Mouse (Mus musculus): ENCODE measurements around the gene Wwox.

Wwox gene

DNA sequence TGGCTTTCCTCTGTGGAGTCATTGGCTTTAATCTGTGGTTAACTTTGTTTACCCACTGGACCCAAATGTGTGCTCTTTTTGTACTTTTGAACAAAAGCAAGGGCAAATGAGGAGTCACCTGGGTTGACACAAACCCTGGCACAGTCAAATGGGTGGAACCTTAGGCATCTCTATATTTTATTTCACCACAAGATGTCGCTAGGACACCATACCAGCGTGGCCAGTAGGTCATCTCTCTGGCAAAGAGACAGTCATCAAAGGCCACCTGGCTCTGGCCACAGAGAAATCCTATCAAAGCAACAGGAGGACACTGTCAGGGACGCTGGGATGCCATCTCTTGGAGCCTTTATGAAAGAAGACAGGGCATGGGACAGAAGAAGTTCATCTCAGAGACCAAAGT is 101.7 kb downstream of the Wwox start:
- DNase-seq (ENCODE audit: low spot score), result no peak

GRCm38 (mm10) chr8:114548360-114548759 is 108.9 kb downstream of the Wwox start:
- no peak for DNase-seq (ENCODE audit: low spot score)

DNA sequence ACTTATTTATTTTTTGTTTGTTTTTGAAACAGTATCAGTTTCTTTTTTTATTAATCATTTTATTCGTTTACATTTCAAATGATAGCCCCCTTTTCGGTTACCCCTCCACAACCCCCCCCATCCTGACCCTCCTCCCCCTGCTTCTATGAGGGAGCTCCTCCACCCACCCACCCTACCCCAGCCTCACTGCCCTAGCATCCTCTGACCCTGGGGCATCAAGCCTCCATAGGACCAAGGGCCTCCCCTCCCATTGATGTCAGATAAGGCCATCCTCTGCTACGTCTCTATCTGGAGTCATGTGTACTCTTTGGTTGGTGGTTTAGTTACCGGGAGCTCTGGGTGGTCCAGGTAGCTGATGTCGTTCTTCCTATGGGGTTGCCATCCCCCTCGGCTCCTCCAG is 109.4 kb downstream of the Wwox start:
- no peak for DNase-seq (ENCODE audit: low spot score)

DNA sequence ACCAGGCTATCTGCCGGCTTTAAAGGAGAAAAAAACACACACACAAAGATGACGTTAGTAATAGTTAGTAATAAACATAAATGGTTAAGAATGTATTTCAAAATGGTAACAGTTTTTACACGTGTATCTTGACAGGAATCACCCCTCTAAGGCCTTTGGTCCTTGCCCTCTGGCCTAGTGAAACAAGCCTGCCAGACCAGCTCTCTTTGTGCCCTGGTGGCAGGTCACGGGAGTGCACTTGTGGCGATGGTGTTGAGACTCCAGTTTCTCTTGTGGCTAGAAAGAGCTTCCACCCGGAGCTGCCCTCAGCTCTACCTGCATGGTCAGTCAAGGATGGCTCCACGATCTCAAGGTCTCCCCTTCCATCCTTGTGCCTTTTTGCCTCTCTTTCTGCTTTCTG is 110.6 kb downstream of the Wwox start:
- DNase-seq (ENCODE audit: low spot score), result no peak

GRCm38 (mm10) chr8:114552606-114553005 is 113.2 kb downstream of the Wwox start:
- DNase-seq (ENCODE audit: low spot score), result no peak

DNA sequence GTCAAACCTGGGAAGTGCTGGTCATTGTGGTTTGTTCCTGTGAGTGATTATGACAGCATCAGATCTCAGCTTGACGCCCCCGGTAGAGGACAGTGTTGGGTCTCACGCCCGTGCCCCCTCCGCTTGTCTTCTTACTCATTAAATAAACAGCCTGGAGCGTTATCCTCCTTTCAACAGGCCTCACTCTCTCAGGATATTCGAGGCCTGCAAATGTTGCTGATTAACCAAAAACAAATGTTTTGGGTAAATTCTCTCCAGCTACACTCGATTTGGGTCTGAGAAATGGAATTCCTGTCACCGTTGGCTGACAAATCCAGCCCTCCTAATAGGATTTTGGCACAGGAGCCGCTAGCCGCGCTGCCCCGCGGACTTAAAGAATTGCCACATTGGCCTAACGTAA is 115.5 kb downstream of the Wwox start:
- DNase-seq (ENCODE audit: low spot score), result peak; percentile 57

DNA sequence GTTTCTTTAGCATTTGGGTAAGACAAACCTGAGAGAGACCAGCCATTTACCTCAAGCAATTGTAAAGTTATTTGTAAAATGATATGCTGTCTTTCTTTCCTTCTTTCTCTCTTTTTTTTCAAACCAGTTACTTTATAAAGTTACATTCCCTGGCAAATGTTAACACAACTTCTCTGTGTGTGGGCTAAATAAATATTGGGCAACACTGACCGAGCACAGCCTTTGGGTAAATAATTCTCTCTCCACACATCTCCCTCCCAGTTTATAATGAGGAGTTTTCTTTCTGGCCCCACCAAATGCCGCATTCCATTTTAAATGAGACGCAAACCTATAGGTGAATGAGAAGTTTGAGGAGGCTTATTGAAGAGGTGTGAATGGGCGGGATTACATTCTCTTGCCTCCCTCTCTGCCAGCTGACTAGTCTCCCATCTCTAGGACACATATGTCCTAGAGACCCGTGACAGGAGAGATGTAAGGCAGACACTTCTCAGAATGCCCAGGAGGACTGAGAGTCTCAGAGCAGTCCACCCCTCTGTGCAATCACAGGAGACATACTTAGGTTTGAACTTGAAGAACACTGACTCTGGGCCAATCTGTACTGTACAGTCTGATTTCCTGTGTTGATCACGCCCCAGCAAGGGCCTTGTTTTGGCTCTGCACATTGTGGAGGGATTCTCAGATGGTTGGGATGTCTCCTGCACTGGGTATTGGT is 116.2 kb downstream of the Wwox start:
- DNase-seq (ENCODE audit: low spot score), result peak; percentile 41

DNA sequence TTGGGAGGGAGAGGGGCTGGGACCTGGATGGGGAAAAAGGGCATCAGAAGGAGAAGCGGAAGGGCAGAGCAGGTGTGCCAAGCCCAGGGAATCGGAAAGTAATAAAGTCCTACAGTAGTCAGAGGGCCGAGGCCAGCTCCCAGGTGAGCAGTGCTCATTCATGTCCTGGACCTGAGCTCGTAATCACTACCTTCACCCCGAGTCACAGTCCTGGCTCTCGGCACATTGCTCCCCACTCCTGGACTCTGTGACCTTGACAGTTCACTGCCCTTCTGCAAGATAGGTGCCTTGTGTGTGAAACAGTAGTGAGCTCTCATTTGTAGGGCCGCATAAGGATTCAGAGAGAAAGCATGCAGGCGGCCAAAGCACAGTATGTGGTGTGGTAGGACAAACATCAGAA is 121.7 kb downstream of the Wwox start:
- no peak for DNase-seq (ENCODE audit: low spot score)

- DNase-seq (ENCODE audit: low spot score), result no peak
Measured at GRCm38 (mm10) chr8:114562486-114562885, 123.0 kb downstream of the Wwox start.

DNA sequence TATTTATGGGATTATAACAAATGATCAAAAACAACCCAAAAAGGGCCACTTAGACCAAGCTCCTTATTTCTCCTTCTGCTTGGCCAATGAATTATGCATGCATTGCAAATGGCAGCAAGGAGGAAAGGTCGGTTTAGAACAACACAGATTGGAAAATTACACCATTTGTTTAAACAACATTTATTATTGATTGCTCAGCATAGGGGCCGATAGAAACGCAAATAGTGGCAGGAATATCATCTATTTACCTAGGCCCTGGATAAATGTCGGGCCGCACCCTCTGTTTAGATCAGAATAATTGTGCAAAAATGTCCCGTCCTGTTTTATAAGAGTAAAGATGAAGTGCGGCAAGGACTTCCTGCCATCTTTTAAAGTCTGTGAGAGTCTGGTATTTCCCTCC is 123.9 kb downstream of the Wwox start:
- DNase-seq (ENCODE audit: low spot score), result no peak

DNA sequence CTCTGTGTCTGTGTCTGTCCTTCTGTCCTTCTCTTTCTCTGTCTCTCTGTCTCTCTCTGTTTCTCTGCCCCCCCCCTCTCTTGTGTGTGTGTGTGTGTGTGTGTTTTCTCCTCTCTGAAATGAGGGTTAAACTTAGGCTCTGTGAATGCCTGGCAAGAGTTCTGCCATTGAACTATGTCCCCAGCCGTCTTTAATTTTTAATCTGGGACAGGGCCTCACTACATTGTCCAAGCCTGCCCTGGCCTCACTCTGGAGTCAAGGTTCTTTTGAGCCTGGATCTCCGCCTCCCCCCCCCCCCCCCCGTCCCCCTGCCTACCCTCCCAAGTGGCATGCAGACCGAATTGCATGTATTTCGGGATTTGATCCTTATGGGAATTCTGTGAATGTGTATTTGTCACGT is 124.6 kb downstream of the Wwox start:
- peak; percentile 16 for DNase-seq (ENCODE audit: low spot score)

DNA sequence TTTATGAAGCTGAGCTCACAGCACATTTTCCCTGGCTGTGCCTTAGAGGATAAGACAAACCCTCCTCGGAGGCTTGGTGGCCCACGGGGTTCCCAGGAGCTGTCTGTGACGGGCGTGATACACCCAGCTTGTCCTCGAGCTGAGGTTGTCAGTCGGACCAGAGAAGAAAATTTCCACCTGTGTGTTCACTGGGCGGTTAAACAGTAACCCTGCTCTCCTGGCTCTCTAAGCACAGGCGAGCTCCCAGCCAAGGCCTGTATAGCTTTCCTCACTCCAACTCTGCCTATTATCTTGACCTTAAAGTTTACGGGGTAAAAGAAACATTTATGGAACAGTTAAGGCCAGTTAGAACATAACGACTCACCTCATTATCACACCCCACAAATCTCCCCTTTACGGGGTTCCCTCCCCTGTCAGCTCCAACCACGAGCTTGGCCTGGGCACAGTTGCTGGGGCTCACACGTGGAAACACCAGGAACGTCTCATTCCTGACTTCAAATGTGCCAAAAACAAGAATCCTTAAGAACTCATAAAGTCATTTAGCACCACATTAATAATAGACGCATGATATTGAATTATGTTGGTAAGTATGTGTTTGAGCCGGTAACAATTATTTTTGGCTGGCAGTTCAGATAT is 129.2 kb downstream of the Wwox start:
- peak; percentile 42 for DNase-seq (ENCODE audit: low spot score)

GRCm38 (mm10) chr8:114573014-114573746 is 133.7 kb downstream of the Wwox start:
- no peak for DNase-seq (ENCODE audit: low spot score)

DNA sequence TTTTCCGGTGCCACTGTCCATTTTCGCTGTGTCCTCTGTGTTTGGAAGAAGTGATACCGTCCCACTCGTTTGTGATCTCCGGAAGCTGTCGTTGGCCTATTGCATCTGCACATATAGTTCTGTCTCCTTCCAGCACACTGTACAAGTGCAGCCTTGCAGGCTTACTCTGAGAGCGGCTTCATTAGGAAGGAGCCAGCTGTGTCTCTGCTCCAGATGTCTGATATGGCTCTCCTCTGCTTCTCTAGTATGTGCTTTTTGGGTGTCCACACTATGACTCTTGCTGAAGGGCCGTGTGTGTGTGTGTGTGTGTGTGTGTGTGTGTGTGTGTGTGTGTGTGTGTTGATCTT is 134.3 kb downstream of the Wwox start:
- no peak for DNase-seq (ENCODE audit: low spot score)

GRCm38 (mm10) chr8:114579292-114579691 is 139.8 kb downstream of the Wwox start:
- DNase-seq (ENCODE audit: low spot score), result no peak

- DNase-seq (ENCODE audit: low spot score), result no peak
Measured at GRCm38 (mm10) chr8:114580684-114581083, 141.2 kb downstream of the Wwox start.

DNA sequence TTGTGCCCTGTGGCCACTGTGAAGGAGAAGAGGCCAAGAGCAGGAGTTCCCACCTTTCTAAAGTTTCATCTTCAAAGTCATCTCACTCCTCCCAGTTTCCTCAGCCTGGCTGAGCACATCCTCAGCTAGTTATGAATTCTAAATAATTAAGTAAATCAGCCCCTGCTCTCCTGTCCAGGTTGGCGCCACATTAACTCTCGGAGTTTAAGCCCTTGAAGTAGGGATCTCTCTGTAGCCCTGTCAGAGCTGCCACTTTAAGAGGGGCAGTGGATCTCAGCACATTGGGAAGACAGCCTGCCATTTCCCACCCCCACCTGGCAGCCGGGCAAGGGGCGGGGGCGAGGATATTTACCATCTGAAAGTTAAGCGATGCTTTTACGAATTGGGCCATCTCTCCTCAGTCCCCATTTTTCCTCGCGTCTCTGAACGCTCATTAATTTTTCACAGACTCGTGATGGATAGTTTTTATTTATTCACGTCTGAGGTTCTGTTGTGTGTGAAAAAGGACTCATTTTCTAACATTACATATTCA is 150.9 kb downstream of the Wwox start:
- DNase-seq (ENCODE audit: low spot score), result no peak

DNA sequence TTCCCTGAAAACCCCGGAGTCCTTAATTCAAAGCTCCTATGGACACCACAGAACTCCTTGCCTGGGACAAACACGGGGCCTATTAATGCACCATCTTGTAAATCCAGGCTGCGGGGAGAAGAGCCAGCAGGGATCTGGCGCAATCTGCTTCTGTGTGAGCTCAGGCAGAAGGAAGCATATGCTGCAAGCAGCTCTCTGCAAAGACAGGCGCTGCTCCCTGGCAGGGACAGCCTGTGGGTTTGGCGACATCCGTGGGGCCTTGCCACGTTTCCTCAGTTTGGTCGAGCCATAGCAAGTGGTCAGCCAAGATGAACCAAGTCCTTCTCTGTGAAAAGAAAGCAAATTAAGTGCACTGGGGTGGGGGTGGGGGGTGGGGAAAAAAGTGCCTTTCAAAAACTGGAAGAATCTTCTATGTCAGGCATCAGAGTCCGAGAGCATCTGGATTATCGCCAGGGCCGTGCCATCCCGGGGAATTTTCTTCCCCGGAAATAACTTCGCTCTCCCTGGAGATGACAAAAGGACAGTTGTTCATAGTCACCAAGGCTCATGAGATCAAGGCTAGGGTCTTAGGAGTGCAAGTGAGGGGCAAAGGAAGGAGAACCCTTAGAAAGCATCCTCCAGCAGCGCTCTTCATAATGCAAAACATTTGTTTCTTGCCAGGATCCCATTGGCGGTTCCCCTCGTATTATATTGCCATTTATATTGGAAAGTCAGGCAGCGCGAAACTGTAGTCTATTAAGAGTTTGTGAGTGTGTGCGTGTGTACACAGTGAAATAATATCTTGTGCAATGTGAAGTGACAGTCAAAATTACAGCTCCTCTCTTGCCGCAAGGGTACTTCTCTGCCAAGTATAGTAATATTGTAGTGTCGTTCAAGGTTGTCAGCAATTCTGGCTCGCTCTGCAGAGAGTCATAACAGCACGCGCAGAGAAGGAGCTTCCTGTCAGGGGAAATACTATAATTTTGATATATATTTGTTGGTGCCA is 152.1 kb downstream of the Wwox start:
- no peak for DNase-seq (ENCODE audit: low spot score)

DNA sequence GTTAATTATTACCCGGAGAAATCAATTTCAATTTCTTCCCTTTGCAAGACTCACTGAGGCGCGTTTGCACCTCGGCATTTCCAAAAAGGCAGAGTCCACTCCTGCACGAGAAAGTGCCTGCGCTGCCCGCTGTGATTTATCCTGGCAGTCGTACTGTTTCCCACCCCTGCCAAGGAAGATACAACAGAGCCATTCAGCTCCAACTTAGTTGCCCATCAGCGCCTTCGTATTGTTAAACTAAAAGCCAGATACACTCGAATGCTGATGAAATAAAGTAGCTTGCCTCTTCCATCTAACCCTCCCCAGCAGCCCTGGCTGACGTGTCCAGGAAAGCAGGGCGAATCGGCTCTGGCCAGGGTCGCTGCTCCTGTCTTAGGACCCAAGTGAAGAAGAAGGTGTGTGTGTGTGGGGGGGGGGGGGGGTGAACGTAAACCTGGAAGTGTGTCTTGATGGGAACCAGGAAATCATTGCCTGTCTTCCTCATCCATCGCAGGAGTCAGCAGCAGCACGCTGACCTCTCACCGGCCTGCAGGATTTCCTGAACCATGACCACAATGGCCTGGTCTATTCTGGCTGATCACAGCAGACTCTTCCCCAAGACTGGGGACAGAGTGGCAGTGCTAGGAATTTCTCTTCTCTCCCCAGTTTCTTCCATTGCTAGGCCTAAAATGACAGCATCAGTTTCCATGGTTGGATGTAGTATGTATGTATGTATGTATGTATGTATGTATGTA is 154.1 kb downstream of the Wwox start:
- DNase-seq (ENCODE audit: low spot score), result no peak

DNA sequence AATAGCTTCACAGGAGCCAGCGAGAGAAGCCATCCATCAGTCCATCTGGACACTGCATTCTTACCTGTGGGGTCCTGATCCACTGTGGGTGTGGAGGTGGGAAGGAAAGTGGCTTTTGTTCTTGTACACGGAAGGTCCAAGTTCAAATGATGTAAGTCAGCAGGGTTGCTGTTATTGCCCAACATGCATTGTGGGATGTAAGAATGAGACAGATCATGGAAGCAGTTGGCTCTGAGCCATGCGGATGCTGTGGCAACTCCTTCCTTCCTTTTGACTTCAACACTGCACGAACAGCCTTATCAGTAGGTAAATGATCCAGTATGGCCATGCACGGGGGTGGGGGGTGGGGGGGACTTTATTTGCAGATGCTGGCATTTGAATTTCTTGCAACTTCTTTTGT is 155.4 kb downstream of the Wwox start:
- DNase-seq (ENCODE audit: low spot score), result no peak

- DNase-seq (ENCODE audit: low spot score), result no peak
Measured at GRCm38 (mm10) chr8:114599555-114599954, 160.1 kb downstream of the Wwox start.
